Mouse (Mus musculus) CH12.LX (cell line): ENCODE data around the gene Clec1a. TPM values are rescaled to one million over a fixed set of nuclear protein-coding genes. Genes with fewer than 3 reads are reported as not detected.

Source experiments
- DNase-seq: peaks from one replicate; pipeline ENCODE4 v3.0.0-alpha.2; 2013; ENCODE audit errors: extremely low read depth
- H3K27ac ChIP-seq: 2 replicates; pipeline ENCODE4 v1.5.1; 2012; ENCODE audit warnings: low read depth, mild to moderate bottlenecking, control low read depth, moderate library complexity; ENCODE audit not compliant: insufficient read depth
- H3K27me3 ChIP-seq: replicated peaks from 2 replicates; pipeline ENCODE3; 2012; ENCODE audit warnings: inconsistent platforms
- H3K36me3 ChIP-seq, 2 experiments: replicated peaks in 1 of 2; 2 replicates each; pipeline versions ENCODE3 to v1.6.1; 2012; ENCODE audit warnings: inconsistent platforms in 1 of 2, low read length in 1 of 2, mild to moderate bottlenecking in 1 of 2, mixed read lengths in 1 of 2, moderate library complexity in 1 of 2; ENCODE audit not compliant: control insufficient read depth in 1 of 2, insufficient read depth in 1 of 2
- H3K4me1 ChIP-seq, 2 experiments: 2 replicates each; pipeline ENCODE4 v1.6.1; 2012; ENCODE audit warnings: inconsistent platforms in 1 of 2, moderate library complexity in 1 of 2; ENCODE audit not compliant: insufficient read depth in 2 of 2, control insufficient read depth in 1 of 2
- H3K4me2 ChIP-seq: 2 replicates; pipeline ENCODE4 v1.6.1; 2012; ENCODE audit warnings: low read depth, mild to moderate bottlenecking, control low read depth; ENCODE audit not compliant: poor library complexity, insufficient read depth, severe bottlenecking
- H3K4me3 ChIP-seq, 3 experiments: fragments of 150-350 bp in 1 of 3; sonication (generic) in 1 of 3; replicated peaks in 1 of 3; 2 replicates each; pipeline versions ENCODE3 to v1.5.1; 2011 to 2012; ENCODE audit warnings: low read depth in 2 of 3, low read length in 2 of 3, mild to moderate bottlenecking in 2 of 3, moderate library complexity in 2 of 3, control low read depth in 1 of 3, improper control_type of control experiment in 1 of 3, inconsistent platforms in 1 of 3, mixed read lengths in 1 of 3; ENCODE audit not compliant: poor library complexity in 1 of 3
- H3K79me2 ChIP-seq: replicated peaks from 2 replicates; pipeline ENCODE4 v1.6.1; 2012; ENCODE audit warnings: mild to moderate bottlenecking, moderate library complexity; ENCODE audit not compliant: control insufficient read depth, poor library complexity, insufficient read depth, severe bottlenecking; ENCODE audit errors: extremely low read depth
- H3K9ac ChIP-seq: 2 replicates; pipeline ENCODE4 v1.6.1; 2012; ENCODE audit warnings: low read depth, mild to moderate bottlenecking, control low read depth, moderate library complexity; ENCODE audit not compliant: insufficient read depth
- H3K9me3 ChIP-seq: replicated peaks from 2 replicates; pipeline ENCODE3; 2012; ENCODE audit warnings: low read length, inconsistent platforms, mixed read lengths
- CHD2 ChIP-seq: IDR thresholded peaks from 2 replicates; pipeline ENCODE4 v1.6.1; 2011; ENCODE audit warnings: low read length, improper control_type of control experiment
- CTCF ChIP-seq, 2 experiments: IDR thresholded peaks in 1 of 2; conservative IDR thresholded peaks in 1 of 2; 2 replicates each; pipeline ENCODE4 v1.5.1; 2011 to 2012; ENCODE audit warnings: low read depth in 2 of 2, low read length in 2 of 2, improper control_type of control experiment in 1 of 2, inconsistent platforms in 1 of 2, mild to moderate bottlenecking in 1 of 2, moderate library complexity in 1 of 2
- E2F4 ChIP-seq: IDR thresholded peaks from 2 replicates; pipeline ENCODE4 v1.6.1; 2011; ENCODE audit warnings: low read depth, low read length, improper control_type of control experiment; ENCODE audit not compliant: insufficient replicate concordance
- EP300 ChIP-seq: IDR thresholded peaks from 2 replicates; pipeline ENCODE4 v1.6.1; 2011; ENCODE audit warnings: low read length, improper control_type of control experiment
- GABPA ChIP-seq: IDR thresholded peaks from 2 replicates; pipeline ENCODE4 v1.6.1; 2012; ENCODE audit warnings: low read depth, low read length, improper control_type of control experiment, inconsistent platforms; ENCODE audit not compliant: insufficient replicate concordance
- HCFC1 ChIP-seq: IDR thresholded peaks from 2 replicates; pipeline ENCODE4 v1.6.1; 2012; ENCODE audit warnings: low read depth, mild to moderate bottlenecking, inconsistent platforms, low read length, improper control_type of control experiment
- IRF4 ChIP-seq: IDR thresholded peaks from 2 replicates; pipeline ENCODE4 v1.6.1; 2014; ENCODE audit warnings: low read depth, mild to moderate bottlenecking, inconsistent platforms, low read length, improper control_type of control experiment
- JUN ChIP-seq: IDR thresholded peaks from 2 replicates; pipeline ENCODE4 v1.6.1; 2011; ENCODE audit warnings: low read depth, mild to moderate bottlenecking, low read length, improper control_type of control experiment, moderate library complexity; ENCODE audit not compliant: insufficient read depth
- JUND ChIP-seq: conservative IDR thresholded peaks from 2 replicates; pipeline ENCODE4 v1.6.1; 2011; ENCODE audit warnings: low read depth, low read length, improper control_type of control experiment
- MAFK ChIP-seq: IDR thresholded peaks from 2 replicates; pipeline ENCODE4 v1.6.1; 2011; ENCODE audit warnings: low read length, improper control_type of control experiment; ENCODE audit not compliant: insufficient replicate concordance
- MAZ ChIP-seq: IDR thresholded peaks from 2 replicates; pipeline ENCODE4 v1.6.1; 2012; ENCODE audit warnings: low read depth, mild to moderate bottlenecking, inconsistent platforms, low read length, improper control_type of control experiment, moderate library complexity
- PAX5 ChIP-seq: IDR thresholded peaks from 2 replicates; pipeline ENCODE4 v1.6.1; 2012; ENCODE audit warnings: low read length, inconsistent platforms, mixed read lengths
- POLR2A ChIP-seq: IDR thresholded peaks from 2 replicates; pipeline ENCODE4 v1.6.1; 2011; ENCODE audit warnings: low read depth, mild to moderate bottlenecking, improper control_type of control experiment, low read length
- RCOR1 ChIP-seq: conservative IDR thresholded peaks from 2 replicates; pipeline ENCODE4 v1.6.1; 2012; ENCODE audit warnings: low read depth, mild to moderate bottlenecking, inconsistent platforms, low read length, improper control_type of control experiment
- SIN3A ChIP-seq: IDR thresholded peaks from 2 replicates; pipeline ENCODE4 v1.6.1; 2012; ENCODE audit warnings: low read length, improper control_type of control experiment, inconsistent platforms
- SMC3 ChIP-seq: IDR thresholded peaks from 2 replicates; pipeline ENCODE4 v1.6.1; 2011; ENCODE audit warnings: low read depth, low read length, improper control_type of control experiment
- TBP ChIP-seq: conservative IDR thresholded peaks from 2 replicates; pipeline ENCODE4 v1.6.1; 2011; ENCODE audit warnings: low read depth, low read length, improper control_type of control experiment
- UBTF ChIP-seq: IDR thresholded peaks from 2 replicates; pipeline ENCODE4 v1.6.1; 2012; ENCODE audit warnings: low read depth, mild to moderate bottlenecking, inconsistent platforms, low read length, improper control_type of control experiment, moderate library complexity
- USF1 ChIP-seq: IDR thresholded peaks from 2 replicates; pipeline ENCODE4 v1.6.1; 2014; ENCODE audit warnings: low read depth, mild to moderate bottlenecking, inconsistent platforms, low read length, improper control_type of control experiment
- ZKSCAN1 ChIP-seq: IDR thresholded peaks from 2 replicates; pipeline ENCODE4 v1.6.1; 2012; ENCODE audit warnings: low read depth, inconsistent platforms, low read length, improper control_type of control experiment, borderline replicate concordance
- dilution Hi-C: fragments of 300-500 bp; cut with MboI; formaldehyde crosslinking; loops from 2 replicates; pipeline ENCODE4 v1.14.3; 2020; ENCODE audit warnings: low sequenced_read_pairs; ENCODE audit not compliant: extremely low pct_unique_long_range_greater_than_20kb, extremely low pct_ligation_motif_present
- in situ Hi-C: fragments of 300-500 bp; cut with MboI; formaldehyde crosslinking; loops from 3 replicates; pipeline ENCODE4 v1.14.3; 2019; ENCODE audit warnings: low sequenced_read_pairs, low pct_ligation_motif_present, low pct_unique_long_range_greater_than_20kb, mixed read lengths
- polyA plus RNA-seq: library from polyadenylated mRNA; unstranded; fragments of >175 nt; gene quantifications from 2 replicates; pipeline ENCODE4 v1.2.1, GENCODE M21; 2012; ENCODE audit warnings: low read depth; ENCODE audit not compliant: insufficient read length
- total RNA-seq, 2 experiments: library from RNA; depleted of rRNA; stranded (reverse); fragments of 300-350 nt in 1 of 2; fragments of >200 nt in 1 of 2; gene quantifications; 2 replicates each; pipeline ENCODE4 v1.2.3; 2012 to 2014

Gene Clec1a
- total and polyA plus RNA-seq, 3 experiments: not detected

DNA sequence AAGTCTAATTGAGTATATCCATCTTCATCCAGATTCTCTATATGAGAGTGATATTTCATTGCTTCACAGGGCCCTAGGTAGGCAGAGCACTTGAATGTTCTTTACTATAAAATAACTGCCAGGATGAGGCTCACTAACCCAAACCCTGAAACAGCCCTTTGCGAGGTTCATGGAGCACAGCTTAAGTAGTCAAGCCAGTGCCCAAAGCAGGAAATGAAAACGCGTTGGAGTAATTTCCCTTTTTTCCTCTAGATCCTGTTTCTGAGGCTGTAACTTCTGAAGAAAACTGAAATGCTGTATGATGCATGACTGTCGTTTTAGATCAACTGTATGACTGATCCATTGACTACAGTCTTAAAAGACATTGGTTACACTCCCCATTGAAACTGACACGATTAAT is 20.8 kb upstream of the Clec1a start:
- Histone ChIP-seq H3K27me3 (no peaks in the 10 kb centered on the region), H3K4me2 (no peak overlapping the region), H3K36me3 (no peaks in the 10 kb centered on the region), H3K9me3 (no peaks in the 10 kb centered on the region), H3K79me2 (no peaks in the 10 kb centered on the region), H3K9ac (no peak overlapping the region), H3K4me1 (peaks cover 0 to 5% of the 10 kb centered on the region in 2 experiments; a peak in 1 of 4 replicates), H3K4me3 (no peak overlapping the region), H3K27ac (no peak overlapping the region)
- no peak for DNase-seq
- in situ Hi-C loops (no loop called here), dilution Hi-C loops (no loop called here)
- TF ChIP-seq UBTF: no peak
- no peak for TF ChIP-seq SMC3
- TF ChIP-seq HCFC1: no peak
- no peak for TF ChIP-seq PAX5
- TF ChIP-seq JUND: no peak
- no peak for TF ChIP-seq CHD2
- TF ChIP-seq POLR2A: no peak
- no peak for TF ChIP-seq IRF4
- TF ChIP-seq MAFK: no peak
- no peak for TF ChIP-seq SIN3A
- TF ChIP-seq MAZ: no peak
- no peak for TF ChIP-seq ZKSCAN1
- TF ChIP-seq RCOR1: no peak
- no peak for TF ChIP-seq EP300
- TF ChIP-seq USF1: no peak
- TF ChIP-seq CTCF (conservative IDR thresholded peaks at IDR 0.05 in 1 of 2, IDR thresholded peaks at IDR 0.05 in 1 of 2; ENCODE audit: low read depth in 2 of 2, low read length in 2 of 2): no peak
- no peak for TF ChIP-seq TBP
- no peak for TF ChIP-seq E2F4
- no peak for TF ChIP-seq GABPA

DNA sequence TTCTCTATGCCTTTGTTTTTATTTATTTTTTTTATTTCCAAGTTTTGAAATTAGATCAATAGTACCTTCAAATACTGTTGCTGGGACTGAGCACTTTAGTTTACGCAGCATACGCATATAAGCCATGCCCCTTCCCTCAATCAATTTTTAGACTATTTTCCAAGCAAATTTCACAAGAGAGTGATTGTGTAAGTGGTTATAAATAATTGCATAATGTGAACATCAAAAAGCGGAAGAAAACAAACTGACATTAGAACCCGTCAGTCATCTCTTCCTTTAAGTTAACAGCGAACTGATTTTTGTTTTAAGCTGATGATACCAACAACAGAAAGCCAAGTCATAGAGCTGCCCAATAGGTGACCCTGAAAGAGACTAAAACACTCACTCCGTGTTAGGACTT is 19.6 kb upstream of the Clec1a start:
- H3K27me3 ChIP-seq: no peaks in the 10 kb centered on the region
- H3K36me3 ChIP-seq: no peaks in the 10 kb centered on the region
- H3K4me3 ChIP-seq: no peak overlapping the region
- dilution Hi-C loops: no loop called here
- H3K9me3 ChIP-seq: no peaks in the 10 kb centered on the region
- no peak overlapping the region for H3K9ac ChIP-seq
- H3K27ac ChIP-seq: no peak overlapping the region
- H3K4me1 ChIP-seq: peaks cover 0 to 5% of the 10 kb centered on the region in 2 experiments; a peak in 1 of 4 replicates
- no peak for DNase-seq
- H3K4me2 ChIP-seq: no peak overlapping the region
- in situ Hi-C loops: no loop called here
- TF ChIP-seq PAX5 (no peak), JUN (no peak)
- no peaks in the 10 kb centered on the region for H3K79me2 ChIP-seq
